Mouse (Mus musculus): ENCODE results near the gene Arrdc5. TPM values are rescaled to one million over a fixed set of nuclear protein-coding genes. Genes with fewer than 3 reads are reported as not detected.

Arrdc5 gene
- total RNA-seq, 2 experiments from 2014 or later: not detected

DNA sequence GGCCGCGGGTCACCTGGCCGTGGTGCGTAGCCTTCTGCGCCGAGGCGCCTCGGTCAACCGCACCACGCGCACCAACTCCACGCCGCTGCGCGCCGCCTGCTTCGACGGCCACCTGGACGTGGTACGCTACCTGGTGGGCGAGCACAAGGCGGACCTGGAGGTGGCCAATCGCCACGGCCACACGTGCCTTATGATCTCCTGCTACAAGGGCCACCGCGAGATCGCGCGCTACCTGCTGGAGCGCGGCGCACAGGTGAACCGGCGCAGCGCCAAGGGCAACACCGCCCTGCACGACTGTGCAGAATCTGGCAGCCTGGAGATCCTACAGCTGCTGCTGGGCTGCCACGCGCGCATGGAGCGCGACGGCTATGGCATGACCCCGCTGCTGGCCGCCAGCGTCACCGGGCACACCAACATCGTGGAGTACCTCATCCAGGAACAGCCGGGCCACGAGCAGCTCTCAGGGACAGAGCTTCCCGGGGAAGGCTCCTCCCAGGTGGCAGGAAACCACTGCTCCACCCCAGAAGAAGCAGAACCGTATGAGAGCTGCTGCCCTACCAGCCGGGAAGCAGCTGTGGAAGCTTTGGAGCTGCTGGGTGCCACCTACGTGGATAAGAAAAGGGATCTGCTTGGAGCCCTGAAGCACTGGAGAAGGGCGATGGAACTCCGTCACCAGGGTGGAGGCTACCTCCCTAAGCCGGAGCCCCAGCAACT lies 42.7 kb downstream of the Arrdc5 start:
- no peak for DNase-seq (ENCODE audit: low spot score in 2 of 2)

DNA sequence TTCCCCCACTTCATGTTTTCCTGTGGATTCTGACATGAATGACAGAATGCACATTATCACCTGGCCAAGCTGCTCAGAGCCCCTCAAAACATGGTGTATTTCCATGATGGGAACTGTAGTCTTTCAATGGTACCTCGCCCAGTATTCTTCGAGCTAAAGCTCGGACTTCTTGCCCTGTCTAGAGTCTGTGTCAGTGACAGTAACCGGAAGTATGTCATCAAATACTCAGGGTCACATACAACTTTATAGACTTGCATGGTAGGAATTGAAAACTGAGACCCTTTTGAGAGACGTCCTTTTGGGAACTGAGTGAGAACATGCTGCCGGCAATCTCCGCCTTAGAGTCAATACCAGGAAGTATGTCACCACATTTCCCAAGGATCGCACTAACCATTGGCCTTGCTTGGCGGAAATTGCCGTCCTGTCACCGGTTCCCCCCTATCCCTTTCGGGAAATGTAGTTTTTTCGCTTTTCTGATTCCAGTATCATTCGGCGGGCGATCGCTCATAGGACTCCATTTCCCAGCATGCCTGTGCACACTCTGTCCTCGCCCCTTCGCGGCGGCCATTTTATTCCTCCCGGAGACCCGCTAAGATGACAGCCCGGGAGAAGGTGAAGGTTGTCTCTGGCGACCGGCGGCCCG lies 43.7 kb downstream of the Arrdc5 start, which contains the start of gene Fem1a:
Fem1a (plus strand) TSS at position 572 of the 643 bp plus-strand sequence.
- peak; percentile 60 to 81 for DNase-seq (ENCODE audit: low spot score in 2 of 2)

DNA sequence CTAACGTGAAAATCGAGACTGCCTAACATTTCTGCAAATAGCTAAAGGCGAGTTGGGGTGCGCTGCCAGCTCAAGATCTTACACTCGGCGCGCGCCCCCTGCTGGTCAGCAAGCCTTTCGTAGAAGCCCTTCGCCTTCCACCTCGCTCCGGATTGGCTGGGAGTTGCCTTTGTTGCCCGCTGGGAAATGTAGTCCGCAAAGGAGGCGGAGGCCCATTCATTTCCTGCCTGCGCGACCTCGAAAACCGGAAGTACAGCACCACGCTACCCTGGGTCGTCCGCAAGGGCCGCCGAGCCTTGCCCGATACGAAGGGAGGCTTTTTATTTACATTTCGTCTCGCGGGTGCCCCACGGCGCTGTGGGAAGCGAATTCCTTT lies 44.2 kb downstream of the Arrdc5 start:
- DNase-seq (ENCODE audit: low spot score in 2 of 2): peak; percentile 94 to 96

DNA sequence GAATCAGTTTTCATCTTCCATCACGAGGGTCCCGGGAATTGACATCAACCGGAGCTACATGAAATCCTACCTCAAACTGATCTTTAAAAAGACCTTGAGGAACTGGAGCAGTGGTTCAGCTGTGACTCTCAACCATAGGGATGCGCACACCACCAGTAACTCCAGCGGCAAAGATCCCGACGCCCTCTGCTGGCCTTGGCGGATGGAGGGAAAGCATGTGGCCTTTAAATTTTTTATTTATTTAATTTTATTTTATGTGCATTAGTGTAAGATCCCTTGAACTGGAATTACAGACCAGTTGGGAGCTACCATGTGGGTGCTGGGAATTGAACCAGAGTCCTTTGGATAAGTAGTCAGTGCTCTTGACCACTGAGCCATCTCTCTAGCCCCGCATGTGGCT lies 44.7 kb downstream of the Arrdc5 start:
- DNase-seq (ENCODE audit: low spot score in 2 of 2): no peak

DNA sequence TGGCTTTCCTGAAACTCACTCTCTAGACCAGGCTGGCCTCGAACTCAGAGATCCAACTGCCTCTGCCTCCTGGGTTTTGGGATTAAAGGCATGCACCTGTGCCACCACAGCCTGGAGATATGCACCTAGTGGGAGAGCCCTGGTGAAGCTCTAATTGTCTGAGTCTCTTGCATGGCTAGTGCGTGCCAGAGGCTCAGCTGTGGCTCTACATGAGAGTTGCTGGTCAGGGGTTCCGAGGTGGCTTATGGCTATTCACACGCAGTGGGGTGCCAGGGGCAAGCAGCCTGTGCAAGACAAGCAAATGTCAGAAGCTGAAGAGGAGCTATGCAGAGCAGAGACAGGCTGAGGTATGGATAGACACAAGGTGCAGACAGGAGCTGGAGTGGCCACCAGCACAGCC lies 45.4 kb downstream of the Arrdc5 start:
- no peak for DNase-seq (ENCODE audit: low spot score in 2 of 2)

DNA sequence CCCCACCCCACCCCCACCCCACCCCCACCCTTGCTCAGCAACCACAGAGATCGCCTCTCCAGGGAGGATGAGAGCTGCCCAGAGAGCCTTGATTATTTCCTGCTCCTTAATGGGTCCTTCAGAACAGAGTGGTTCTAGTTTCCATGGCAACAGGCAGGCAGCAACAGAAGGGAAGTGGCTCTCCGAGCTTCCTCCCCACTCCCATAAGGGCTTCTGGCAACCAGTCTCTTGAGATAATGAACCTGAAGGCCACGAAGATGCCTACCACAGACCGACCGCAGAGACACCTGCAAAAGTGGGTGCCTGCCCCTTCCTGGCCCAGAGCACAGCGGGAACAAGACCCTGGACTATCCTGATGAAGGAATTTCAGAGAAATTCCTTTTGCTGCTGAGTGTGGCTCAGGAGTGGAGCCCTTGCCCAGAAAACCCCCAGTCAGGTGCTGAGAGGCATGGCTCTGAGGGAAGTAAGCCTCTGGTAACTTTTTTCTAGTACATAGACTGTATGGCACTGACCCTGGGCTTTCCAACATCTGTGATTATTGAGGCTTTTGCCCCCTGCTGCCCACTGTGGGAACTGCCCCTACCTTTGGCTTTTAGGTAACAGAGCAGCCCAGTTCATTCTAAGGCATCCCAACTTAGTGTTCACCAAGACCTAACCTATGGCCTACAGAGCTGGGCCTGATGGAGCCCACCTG lies 48.8 kb downstream of the Arrdc5 start:
- no peak for DNase-seq (ENCODE audit: low spot score in 2 of 2)

DNA sequence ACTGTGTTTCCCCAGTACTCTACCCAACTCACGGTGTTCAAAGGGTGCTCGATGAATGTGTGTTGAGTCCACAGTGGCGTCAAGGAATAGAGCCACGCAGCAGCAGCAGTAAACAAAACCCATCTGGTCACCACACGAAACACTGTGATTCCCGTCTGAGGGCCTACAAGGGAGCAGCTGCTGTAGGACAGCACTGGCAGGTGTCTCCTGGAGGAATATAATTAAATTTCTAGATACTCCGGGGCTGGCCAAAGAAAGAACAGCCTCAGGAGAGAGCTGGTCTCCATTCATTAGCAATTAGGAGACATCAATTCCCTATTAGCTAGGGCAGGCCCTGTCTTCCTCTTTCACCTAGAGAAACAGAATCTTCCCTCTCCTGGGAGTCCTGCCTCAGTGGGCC lies 54.5 kb downstream of the Arrdc5 start:
- no peak for DNase-seq (ENCODE audit: low spot score in 2 of 2)

Other genes with a start within 250 kb of the Arrdc5 start
- gene Ubxn6, start 225.3 kb downstream of the Arrdc5 start, total RNA-seq (2021): 10 to 100 TPM; 74.6 to 76.8 TPM
- gene Hdgfl2, start 220.7 kb downstream of the Arrdc5 start, total RNA-seq (2021): 10 to 100 TPM; 73.1 to 85.1 TPM
- gene Plin4, start 190.5 kb downstream of the Arrdc5 start, total RNA-seq (2021): 10 to 100 TPM; 29.9 to 37.0 TPM
- gene Plin5, start 182.7 kb downstream of the Arrdc5 start, total RNA-seq (2021): 10 to 100 TPM; 23.1 to 30.6 TPM
- 10 to 100 TPM in 1 of 2 experiments, 1 to 10 TPM in 1; 5.5 to 10.1 TPM for gene Lrg1, start 178.3 kb downstream of the Arrdc5 start, total RNA-seq (2021)
- gene Sema6b, start 159.9 kb downstream of the Arrdc5 start, total RNA-seq (2021): 10 to 100 TPM in 1 of 2 experiments, 1 to 10 TPM in 1; 9.6 to 12.2 TPM
- 1 to 10 TPM; 8.0 to 9.2 TPM for gene Tnfaip8l1, start 137.8 kb downstream of the Arrdc5 start, total RNA-seq (2021)
- 10 to 100 TPM; 65.9 to 66.3 TPM for gene Mydgf, start 116.4 kb downstream of the Arrdc5 start, total RNA-seq (2021)
- 10 to 100 TPM; 34.4 to 37.3 TPM for gene Dpp9, start 81.4 kb downstream of the Arrdc5 start, total RNA-seq (2021)
- gene Fem1a, start 43.5 kb downstream of the Arrdc5 start, total RNA-seq (2021): 10 to 100 TPM; 30.5 to 33.5 TPM
- gene Ticam1, start 23.5 kb downstream of the Arrdc5 start, total RNA-seq (2021): 10 to 100 TPM; 21.0 to 22.2 TPM
- 10 to 100 TPM; 83.2 to 87.5 TPM for gene Plin3, start 7.4 kb downstream of the Arrdc5 start, total RNA-seq (2021)
- 10 to 100 TPM; 49.3 to 61.2 TPM for gene Uhrf1, start 3.0 kb upstream of the Arrdc5 start, total RNA-seq (2021)
- gene Kdm4b, start 25.8 kb upstream of the Arrdc5 start, total RNA-seq (2021): 10 to 100 TPM; 50.1 to 54.1 TPM
- gene Ptprs, start 176.2 kb upstream of the Arrdc5 start, total RNA-seq (2021): 100 to 1,000 TPM; 176 to 208 TPM
- gene Znrf4, start 212.1 kb upstream of the Arrdc5 start, total RNA-seq (2021): not detected

Data from adrenal gland, postnatal 4 days (tissue).